Mouse (Mus musculus): ENCODE data around the gene Vmn2r11.
"Not testable (repeated sequence)": the region's sequence is repeated elsewhere in the genome, so short reads cannot be mapped to it uniquely, and the experiment has no call there.

Gene Vmn2r11

GRCm38 (mm10) chr5:109059469-109059868, at the start of gene Vmn2r11:
Gene Vmn2r11, minus strand, starts transcription at chr5:109059569.
- not testable (repeated sequence) for DNase-seq (ENCODE audit: extremely low read depth, insufficient read length, low spot score)

DNA sequence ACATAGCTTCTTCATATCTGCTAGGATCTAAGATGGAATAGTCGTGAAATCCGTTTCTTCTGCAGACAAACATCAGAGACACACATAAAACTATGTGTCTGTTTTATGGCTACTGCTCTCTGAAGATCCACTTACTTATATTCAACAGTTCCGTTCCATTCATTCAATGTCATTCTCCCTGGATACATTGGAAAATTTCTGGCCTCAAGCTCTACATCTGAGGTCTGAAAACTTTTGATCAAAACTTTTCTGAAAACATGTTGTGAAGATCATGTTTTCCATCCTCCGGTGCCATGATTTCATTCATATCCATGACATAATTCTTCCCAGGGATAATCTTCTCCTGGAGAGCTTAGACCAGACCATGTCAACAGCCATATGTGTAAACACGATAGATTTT, 38.5 kb upstream of the Vmn2r11 start, which contains the start of gene Vmn2r12:
Gene Vmn2r12, minus strand, starts transcription at position 101 of the 400 bp plus-strand sequence.
- not testable (repeated sequence) for DNase-seq (ENCODE audit: extremely low read depth, insufficient read length, low spot score)

- DNase-seq (ENCODE audit: extremely low read depth, insufficient read length, low spot score) = not testable (repeated sequence)
These were observed 37.1 kb upstream of the Vmn2r11 start for GRCm38 (mm10) chr5:109096482-109096881.

- peak; percentile 9 for DNase-seq (ENCODE audit: extremely low read depth, insufficient read length, low spot score)
These were observed 12.6 kb upstream of the Vmn2r11 start for GRCm38 (mm10) chr5:109072016-109072415.

GRCm38 (mm10) chr5:109055286-109055685, 4.1 kb downstream of the Vmn2r11 start:
- no peak for DNase-seq (ENCODE audit: extremely low read depth, insufficient read length, low spot score)

GRCm38 (mm10) chr5:109032591-109032990, 26.8 kb downstream of the Vmn2r11 start:
- peak; percentile 8 for DNase-seq (ENCODE audit: extremely low read depth, insufficient read length, low spot score)

DNA sequence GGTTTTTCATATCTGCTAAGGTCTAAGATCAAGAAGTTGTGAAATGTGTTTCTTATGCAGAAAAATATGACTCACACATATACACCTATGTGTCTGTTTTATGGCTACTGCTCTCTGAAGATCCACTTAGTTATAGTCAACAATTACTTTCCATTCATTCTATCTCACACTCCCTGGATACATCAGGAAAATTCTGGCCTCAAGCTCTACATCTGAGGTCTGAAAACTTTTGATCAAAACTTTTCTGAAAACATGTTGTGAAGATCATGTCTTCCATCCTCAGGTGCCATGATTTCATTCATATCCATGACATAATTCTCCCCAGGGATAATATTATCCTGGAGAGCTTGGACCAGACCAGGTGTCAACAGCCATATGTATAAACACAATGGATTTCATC, 52.9 kb downstream of the Vmn2r11 start, which contains the start of gene Vmn2r10:
Gene Vmn2r10, minus strand, starts transcription at position 101 of the 400 bp plus-strand sequence.
- not testable (repeated sequence) for DNase-seq (ENCODE audit: extremely low read depth, insufficient read length, low spot score)

Measured in 3134 (cell line).